Mouse (Mus musculus) hindbrain, embryonic 12.5 days (tissue): Measurements from ENCODE around the gene Bhlhb9. TPM values are rescaled to one million over a fixed set of nuclear protein-coding genes. Genes with fewer than 3 reads are reported as not detected.
"Not testable (repeated sequence)": the region's sequence is repeated elsewhere in the genome, so short reads cannot be mapped to it uniquely, and the experiment has no call there.

Experiments used
- ATAC-seq: fragments of 200-750 bp; cut with Nextera tagmentation; 2 replicates; pipeline ENCODE4 v1.8.0; 2017; ENCODE audit warnings: moderate TSS enrichment; ENCODE audit not compliant: low FRiP score
- H3K27ac ChIP-seq: fragments of 300-500 bp; sonication (generic); 2 replicates; pipeline ENCODE4 v1.5.1; 2016; ENCODE audit warnings: mild to moderate bottlenecking
- H3K27me3 ChIP-seq: fragments of 300-500 bp; sonication (generic); 2 replicates; pipeline ENCODE4 v1.6.1; 2016; ENCODE audit warnings: mild to moderate bottlenecking
- H3K36me3 ChIP-seq: fragments of 300-500 bp; sonication (generic); 2 replicates; pipeline ENCODE4 v1.6.1; 2016; ENCODE audit warnings: mild to moderate bottlenecking
- H3K4me1 ChIP-seq: fragments of 300-500 bp; sonication (generic); 2 replicates; pipeline ENCODE4 v1.6.1; 2016
- H3K4me2 ChIP-seq: fragments of 300-500 bp; sonication (generic); replicated peaks from 2 replicates; pipeline ENCODE4 v1.6.1; 2016; ENCODE audit warnings: mild to moderate bottlenecking
- H3K4me3 ChIP-seq: fragments of 300-500 bp; sonication (generic); 2 replicates; pipeline ENCODE4 v1.5.1; 2016; ENCODE audit warnings: mild to moderate bottlenecking
- H3K9ac ChIP-seq: fragments of 300-500 bp; sonication (generic); 2 replicates; pipeline ENCODE4 v1.6.1; 2016; ENCODE audit warnings: mild to moderate bottlenecking, moderate library complexity
- H3K9me3 ChIP-seq: fragments of 300-500 bp; sonication (generic); replicated peaks from 2 replicates; pipeline ENCODE4 v1.6.1; 2016; ENCODE audit warnings: mild to moderate bottlenecking
- WGBS: fragments of 180-500 bp; shearing (Covaris S2); methylation state at CpG from one replicate; pipeline ENCODE4 v1.1.7; 2016; 5-methylcytosine and 5-hydroxymethylcytosine counted together
- polyA plus RNA-seq: library from polyadenylated mRNA; unstranded; fragments of >200 nt; fragmentation: Nextera tagmentation; extraction: Ambion mirVana; gene quantifications from 2 replicates; pipeline ENCODE4 v1.2.1, GENCODE M21; 2016

The Bhlhb9 gene
- polyA plus RNA-seq, 1 experiment from 2014 or later: 90.7 TPM

- H3K27me3 ChIP-seq: 0 out of 2 replicates have a peak, but pooled peaks cover 3% of the 10 kb centered on the region
- WGBS: 85% methylated on average over 2 of the region's 2 CpGs
- H3K4me1 ChIP-seq: no peaks in the 10 kb centered on the region
- peaks cover 5% of the 10 kb centered on the region; the same call in 1 of the 2 replicates for H3K36me3 ChIP-seq
- peak overlapping the region; percentile 73; the same call in 1 of the 2 replicates for H3K4me2 ChIP-seq
- no peaks in the 10 kb centered on the region for H3K9me3 ChIP-seq
- no peak overlapping the region for H3K27ac ChIP-seq
- H3K9ac ChIP-seq: no peak overlapping the region
- ATAC-seq: no peak
- no peak overlapping the region for H3K4me3 ChIP-seq
Measured at GRCm38 (mm10) chrX:135837896-135838295, 40.5 kb downstream of the Bhlhb9 start.

- H3K9ac ChIP-seq: peak within 1 kb of the TSS; percentile 69
- peak; percentile 91 for ATAC-seq
- not testable (repeated sequence) for H3K36me3 ChIP-seq, H3K4me1 ChIP-seq, H3K9me3 ChIP-seq, H3K27me3 ChIP-seq
- peak within 1 kb of the TSS; percentile 73 for H3K4me2 ChIP-seq
- H3K4me3 ChIP-seq: peak within 1 kb of the TSS; percentile 53
- peak within 1 kb of the TSS; percentile 60 for H3K27ac ChIP-seq
- WGBS: 19% methylated on average over 31 of the region's 32 CpGs
Measured at GRCm38 (mm10) chrX:135838521-135839360, 41.3 kb downstream of the Bhlhb9 start, which contains the start of gene Gprasp2. Gene Gprasp2, plus strand, starts transcription at chrX:135839034.

- not testable (repeated sequence) for H3K9me3 ChIP-seq, H3K36me3 ChIP-seq, H3K4me1 ChIP-seq, H3K27me3 ChIP-seq
- H3K27ac ChIP-seq: peak overlapping the region; percentile 60
- H3K9ac ChIP-seq: peak overlapping the region; percentile 69
- WGBS: 28% methylated on average over 17 of the region's 17 CpGs
- peak overlapping the region; percentile 73 for H3K4me2 ChIP-seq
- peak; percentile 53 for ATAC-seq
- peak overlapping the region; percentile 53 for H3K4me3 ChIP-seq
Measured at GRCm38 (mm10) chrX:135839397-135840391, 42.3 kb downstream of the Bhlhb9 start.

GRCm38 (mm10) chrX:135866806-135867205 lies 69.4 kb downstream of the Bhlhb9 start:
- WGBS: 81% methylated on average over 9 of the region's 9 CpGs
- not testable (repeated sequence) for H3K9me3 ChIP-seq, H3K36me3 ChIP-seq, H3K9ac ChIP-seq, H3K27ac ChIP-seq, H3K4me1 ChIP-seq, H3K4me3 ChIP-seq, H3K4me2 ChIP-seq, ATAC-seq, H3K27me3 ChIP-seq

GRCm38 (mm10) chrX:135876679-135877078 lies 79.3 kb downstream of the Bhlhb9 start:
- Histone ChIP-seq H3K4me3 (no peak overlapping the region), H3K9me3 (no peaks in the 10 kb centered on the region), H3K4me2 (no peak overlapping the region), H3K4me1 (no peaks in the 10 kb centered on the region), H3K36me3 (no peaks in the 10 kb centered on the region), H3K9ac (no peak overlapping the region), H3K27me3 (no peaks in the 10 kb centered on the region), H3K27ac (no peak overlapping the region)
- 85% methylated on average over 1 of the region's 1 CpGs for WGBS
- no peak for ATAC-seq

- no peak for ATAC-seq
- no peak overlapping the region for H3K4me3 ChIP-seq
- no peak overlapping the region for H3K4me2 ChIP-seq
- WGBS: 94% methylated on average over 1 of the region's 1 CpGs
- no peaks in the 10 kb centered on the region for H3K9me3 ChIP-seq
- H3K36me3 ChIP-seq: no peaks in the 10 kb centered on the region
- no peaks in the 10 kb centered on the region for H3K4me1 ChIP-seq
- H3K27me3 ChIP-seq: no peaks in the 10 kb centered on the region
- H3K9ac ChIP-seq: no peak overlapping the region
- no peak overlapping the region for H3K27ac ChIP-seq
Measured at GRCm38 (mm10) chrX:135879626-135880025, 82.2 kb downstream of the Bhlhb9 start.

GRCm38 (mm10) chrX:135885411-135886233 lies 88.2 kb downstream of the Bhlhb9 start:
- ATAC-seq: peak; percentile 98
- Histone ChIP-seq H3K27ac (peak overlapping the region; percentile 84), H3K9ac (peak overlapping the region; percentile 81), H3K4me2 (peak overlapping the region; percentile 50), H3K4me3 (peak overlapping the region; percentile 63), H3K36me3 (peaks cover 18% of the 10 kb centered on the region; the same call in 1 of the 2 replicates), H3K4me1 (no peaks in the 10 kb centered on the region), H3K27me3 (no peaks in the 10 kb centered on the region; the same call in 1 of the 2 replicates), H3K9me3 (no peaks in the 10 kb centered on the region)
- WGBS: 27% methylated on average over 35 of the region's 41 CpGs

GRCm38 (mm10) chrX:135886234-135886585 lies 88.8 kb downstream of the Bhlhb9 start:
- Histone ChIP-seq H3K27me3 (no peaks in the 10 kb centered on the region; the same call in 1 of the 2 replicates), H3K27ac (peak overlapping the region; percentile 84), H3K4me2 (peak overlapping the region; percentile 50), H3K36me3 (peaks cover 18% of the 10 kb centered on the region; the same call in 1 of the 2 replicates), H3K9ac (peak overlapping the region; percentile 81), H3K4me3 (peak overlapping the region; percentile 63), H3K9me3 (no peaks in the 10 kb centered on the region), H3K4me1 (no peaks in the 10 kb centered on the region)
- 27% methylated on average over 11 of the region's 11 CpGs for WGBS
- ATAC-seq: no peak; the same call in 1 of the 2 replicates

- H3K4me1 ChIP-seq: no peaks in the 10 kb centered on the region
- no peaks in the 10 kb centered on the region for H3K27me3 ChIP-seq
- no peak overlapping the region for H3K9ac ChIP-seq
- no peak overlapping the region for H3K27ac ChIP-seq
- 83% methylated on average over 4 of the region's 4 CpGs for WGBS
- H3K4me3 ChIP-seq: no peak overlapping the region
- H3K4me2 ChIP-seq: no peak overlapping the region
- no peaks in the 10 kb centered on the region for H3K36me3 ChIP-seq
- no peaks in the 10 kb centered on the region for H3K9me3 ChIP-seq
- no peak for ATAC-seq
Measured at GRCm38 (mm10) chrX:135916580-135916979, 119.2 kb downstream of the Bhlhb9 start.

- no peak overlapping the region for H3K4me2 ChIP-seq
- no peaks in the 10 kb centered on the region for H3K27me3 ChIP-seq
- H3K9me3 ChIP-seq: no peaks in the 10 kb centered on the region
- no peak overlapping the region for H3K4me3 ChIP-seq
- no peaks in the 10 kb centered on the region for H3K36me3 ChIP-seq
- H3K9ac ChIP-seq: no peak overlapping the region
- ATAC-seq: no peak
- H3K27ac ChIP-seq: no peak overlapping the region
- 34% methylated on average over 1 of the region's 1 CpGs for WGBS
- no peaks in the 10 kb centered on the region for H3K4me1 ChIP-seq
Measured at GRCm38 (mm10) chrX:135917116-135917515, 119.7 kb downstream of the Bhlhb9 start.

GRCm38 (mm10) chrX:135922162-135922561 lies 124.8 kb downstream of the Bhlhb9 start:
- Histone ChIP-seq H3K9me3 (no peaks in the 10 kb centered on the region), H3K4me3 (no peak overlapping the region), H3K4me1 (no peaks in the 10 kb centered on the region), H3K36me3 (no peaks in the 10 kb centered on the region), H3K4me2 (no peak overlapping the region), H3K27ac (no peak overlapping the region), H3K9ac (no peak overlapping the region), H3K27me3 (no peaks in the 10 kb centered on the region)
- no peak for ATAC-seq
- WGBS: 75% methylated on average over 7 of the region's 7 CpGs
